Mouse (Mus musculus) adrenal gland, postnatal 4 days (tissue): ENCODE results near the gene Aggf1. TPM values are rescaled to one million over a fixed set of nuclear protein-coding genes. Genes with fewer than 3 reads are reported as not detected.
A peak's percentile ranks its signal among the peaks of the same experiment; 100 is the strongest.
"Not testable (repeated sequence)": the region's sequence is repeated elsewhere in the genome, so short reads cannot be mapped to it uniquely, and the experiment has no call there.

Experiments used
- DNase-seq, 2 experiments: peaks; one replicate each; pipeline ENCODE4 v3.0.0; 2021 to 2022; ENCODE audit warnings: low spot score in 2 of 2, mixed read lengths in 2 of 2
- long read RNA-seq, 2 experiments: library from polyadenylated mRNA; stranded (forward); transcript quantifications; one replicate each; pipeline ENCODE4 v2.0.0; 2021
- total RNA-seq, 2 experiments: library from RNA; stranded (reverse); gene quantifications; 2 replicates each; pipeline ENCODE4 v1.2.3; 2021

The Aggf1 gene
- total RNA-seq: 10 to 100 TPM; 36.2 to 38.4 TPM
- long read RNA-seq, experiment 1, transcript Aggf1-201 (14 exons, 3,249 nt): major isoform, 30 of 33 reads
- long read RNA-seq, experiment 1, partial matches to known transcripts: 2 of 33 reads
- long read RNA-seq, experiment 1, other reads (novel, unspliced or antisense): 1 of 33 reads
- long read RNA-seq, experiment 2, transcript Aggf1-201 (14 exons, 3,249 nt): major isoform, 136 of 171 reads
- long read RNA-seq, experiment 2, partial matches to known transcripts: 19 of 171 reads
- long read RNA-seq, experiment 2, other reads (novel, unspliced or antisense): 16 of 171 reads

GRCm38 (mm10) chr13:95374701-95375553 is at the start of gene Aggf1:
Aggf1 (minus strand) TSS chr13:95375352.
- peak; percentile 78 to 80 for DNase-seq

GRCm38 (mm10) chr13:95424932-95425331 is 49.8 kb upstream of the Aggf1 start:
- DNase-seq: no peak

- no peak for DNase-seq
Observed at GRCm38 (mm10) chr13:95419204-95419749, 44.1 kb upstream of the Aggf1 start.

GRCm38 (mm10) chr13:95418575-95419203 is 43.5 kb upstream of the Aggf1 start:
- DNase-seq: no peak

- DNase-seq: no peak
Observed at GRCm38 (mm10) chr13:95412257-95412656, 37.1 kb upstream of the Aggf1 start.

- no peak for DNase-seq
Observed at GRCm38 (mm10) chr13:95393242-95393641, 18.1 kb upstream of the Aggf1 start.

GRCm38 (mm10) chr13:95389866-95390865 is 15.0 kb upstream of the Aggf1 start:
- peak; percentile 12 to 61 for DNase-seq

- no peak for DNase-seq
Observed at GRCm38 (mm10) chr13:95388226-95388625, 13.1 kb upstream of the Aggf1 start.

- DNase-seq: no peak
Observed at GRCm38 (mm10) chr13:95382418-95382817, 7.3 kb upstream of the Aggf1 start.

- DNase-seq: no peak
Observed at GRCm38 (mm10) chr13:95378696-95379095, 3.5 kb upstream of the Aggf1 start.

GRCm38 (mm10) chr13:95376689-95377289 is 1.6 kb upstream of the Aggf1 start:
- DNase-seq: not testable (repeated sequence)

GRCm38 (mm10) chr13:95375554-95375914 is 382 bp upstream of the Aggf1 start:
- DNase-seq: no peak

GRCm38 (mm10) chr13:95366356-95366755 is 8.8 kb downstream of the Aggf1 start:
- no peak for DNase-seq

GRCm38 (mm10) chr13:95363440-95363839 is 11.7 kb downstream of the Aggf1 start:
- no peak for DNase-seq

GRCm38 (mm10) chr13:95358223-95358622 is 16.9 kb downstream of the Aggf1 start:
- no peak for DNase-seq

GRCm38 (mm10) chr13:95348476-95348875 is 26.7 kb downstream of the Aggf1 start:
- no peak for DNase-seq

GRCm38 (mm10) chr13:95347018-95347696 is 28.0 kb downstream of the Aggf1 start:
- DNase-seq: peak; percentile 58 to 59

- DNase-seq: no peak
Observed at GRCm38 (mm10) chr13:95345869-95346268, 29.3 kb downstream of the Aggf1 start.

GRCm38 (mm10) chr13:95343470-95343869 is 31.7 kb downstream of the Aggf1 start:
- DNase-seq: no peak
